Mouse (Mus musculus) MEL (cell line): ENCODE measurements at regions not wholly inside any gene's neighbourhood (a gene's known extent, or its start where the extent isn't known, plus 50 kb on each side); places are given as distances from the start of the nearest gene placed in this dataset.

ENCODE experiments used
- CTCF ChIP-seq, 3 experiments: IDR thresholded peaks in 2 of 3; conservative IDR thresholded peaks in 1 of 3; 2 replicates each; pipeline ENCODE4 v1.5.1; 2011 to 2012; ENCODE audit warnings: low read length in 3 of 3, low read depth in 2 of 3, mild to moderate bottlenecking in 2 of 3, improper control_type of control experiment in 1 of 3, inconsistent platforms in 1 of 3, mixed read lengths in 1 of 3, moderate library complexity in 1 of 3; ENCODE audit not compliant: control insufficient read depth in 1 of 3, insufficient read depth in 1 of 3, poor library complexity in 1 of 3, severe bottlenecking in 1 of 3
- ELF1 ChIP-seq: IDR thresholded peaks from 2 replicates; pipeline ENCODE4 v1.6.1; 2014; ENCODE audit warnings: low read depth, mild to moderate bottlenecking, inconsistent platforms, low read length, improper control_type of control experiment, moderate library complexity
- EP300 ChIP-seq, 2 experiments: IDR thresholded peaks; 2 replicates each; pipeline ENCODE4 v1.6.1; 2011; ENCODE audit warnings: improper control_type of control experiment in 2 of 2, low read length in 2 of 2, low read depth in 1 of 2, mild to moderate bottlenecking in 1 of 2
- MXI1 ChIP-seq: IDR thresholded peaks from 2 replicates; pipeline ENCODE4 v1.6.1; 2011; ENCODE audit warnings: mild to moderate bottlenecking, low read depth, low read length, improper control_type of control experiment
- POLR2A ChIP-seq, 2 experiments: IDR thresholded peaks; 2 replicates each; pipeline ENCODE4 v1.6.1; 2011 to 2012; ENCODE audit warnings: low read length in 2 of 2, mild to moderate bottlenecking in 2 of 2, control low read depth in 1 of 2, improper control_type of control experiment in 1 of 2, low read depth in 1 of 2, moderate library complexity in 1 of 2; ENCODE audit not compliant: control insufficient read depth in 1 of 2, insufficient read depth in 1 of 2, poor library complexity in 1 of 2
- SIN3A ChIP-seq: IDR thresholded peaks from 2 replicates; pipeline ENCODE4 v1.6.1; 2012; ENCODE audit warnings: low read length, improper control_type of control experiment, inconsistent platforms

DNA sequence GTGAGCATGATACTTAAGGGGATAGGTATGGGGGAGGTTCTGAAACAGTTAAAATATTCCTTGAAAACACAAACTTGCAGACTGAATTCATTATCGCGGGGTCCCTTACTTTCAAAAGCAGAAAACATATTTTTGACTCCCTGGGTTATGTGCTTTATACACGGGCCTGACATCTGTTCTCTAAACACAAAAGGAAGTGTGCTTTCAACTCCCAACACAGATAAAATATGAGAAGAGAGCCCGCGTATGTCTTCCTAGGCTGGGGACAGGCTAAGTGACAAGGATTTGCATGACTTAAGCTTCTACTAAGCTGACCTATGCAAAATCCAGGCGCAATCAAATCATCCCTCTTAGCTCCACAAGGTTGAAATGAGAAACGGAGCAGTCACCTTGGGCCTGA is 65.5 kb upstream of the Jarid2 start:
- TF ChIP-seq POLR2A (IDR thresholded peaks at IDR 0.05; ENCODE audit: control insufficient read depth in 1 of 2, insufficient read depth in 1 of 2, low read depth in 1 of 2, low read length in 2 of 2, poor library complexity in 1 of 2), result no peak
- peak; percentile 52 for TF ChIP-seq MXI1
- TF ChIP-seq SIN3A, result 0 out of 2 replicates have a peak, but pooled peaks have one; percentile 22
- no peak for TF ChIP-seq ELF1
- no peak for TF ChIP-seq CTCF (IDR thresholded peaks at IDR 0.05 in 2 of 3, conservative IDR thresholded peaks at IDR 0.05 in 1 of 3; ENCODE audit: control insufficient read depth in 1 of 3, insufficient read depth in 1 of 3, low read depth in 2 of 3, low read length in 3 of 3, poor library complexity in 1 of 3, severe bottlenecking in 1 of 3)
- TF ChIP-seq EP300 (IDR thresholded peaks at IDR 0.05; ENCODE audit: low read depth in 1 of 2, low read length in 2 of 2), result peak; percentile 49 to 76
